26 mouse cellular contexts compared by ENCODE assay signal in genomic region chr2:150782801-150783200, GRCm38 (mm10). TPM values are rescaled to one million over a fixed set of nuclear protein-coding genes. Genes with fewer than 3 reads are reported as not detected.
A peak's percentile ranks its signal among the peaks of the same experiment; 100 is the strongest.
DNase-seq lines count a peak whose midpoint lies in the region; ATAC-seq and TF ChIP-seq lines count a peak whose summit lies in the region.
"Had no signal": no experiment of that assay in that cellular context is flagged by ENCODE, and none has a peak within 500 bp of the region (broad histone marks: within the 10 kb centered on the region; RNA-seq: fewer than 3 reads in every experiment).

No protein-coding gene starts in this region.

- peaks cover 3% of the 10 kb centered on the region; the same call in 1 of the 2 replicates for H3K79me2 ChIP-seq in MEL (ENCODE audit: control insufficient read depth, insufficient read depth, low read length, poor library complexity)

- H3K4me2 ChIP-seq in liver, embryonic 11.5 days = no peak overlapping the region
- H3K4me2 ChIP-seq in kidney, embryonic 16.5 days (replicated peaks; ENCODE audit: low read depth, low read length) = no peak overlapping the region
- H3K4me2 ChIP-seq: embryonic facial prominence, embryonic 15.5 days; hindbrain, embryonic 12.5 days had no signal

- peaks cover 3 to 13% of the 10 kb centered on the region in 2 experiments; a peak in 2 of 4 replicates for H3K4me1 ChIP-seq in MEL (ENCODE audit: control insufficient read depth in 1 of 2, insufficient read depth in 2 of 2, low read length in 2 of 2)
- peaks cover 16% of the 10 kb centered on the region for H3K4me1 ChIP-seq in liver, embryonic 11.5 days (replicated peaks; ENCODE audit: control insufficient read depth, insufficient read depth, low read length)
- peaks cover 25% of the 10 kb centered on the region for H3K4me1 ChIP-seq in kidney, embryonic 16.5 days (ENCODE audit: insufficient read depth, low read length)

- DNase-seq in MEL (ENCODE audit: low read depth, low spot score) (peak; percentile 78), ZHBTc4 (ENCODE audit: low read depth, low spot score) (peak; percentile 19)
- peak; percentile 14 for DNase-seq in induced T-regulatory cell, adult 2 months (ENCODE audit: low read depth)
- peak; percentile 21 for DNase-seq in splenic B cell, adult 2 months (ENCODE audit: low read depth, low spot score)
- DNase-seq in frontal cortex, postnatal 14 days (ENCODE audit: low spot score in 2 of 2) = no peak
- no peak for DNase-seq in liver, embryonic 11.5 days (ENCODE audit: low spot score)
- no peak for DNase-seq in cerebellum, adult 11 months
- DNase-seq: adrenal gland, adult 8-10 months; B cell, adult 2 months; cerebellum, adult 18-20 months; cerebellum, adult 9-11 months; cerebellum, postnatal 36 days; embryo, embryonic 11 days; gastrocnemius, postnatal 14 days; heart, adult 11 months; heart, postnatal 10 days; heart, postnatal 4 days; kidney, adult 11 months had no signal

- no peak for TF ChIP-seq POLR2A in MEL (IDR thresholded peaks at IDR 0.05; ENCODE audit: control insufficient read depth in 1 of 2, insufficient read depth in 1 of 2, low read depth in 1 of 2, low read length in 2 of 2, poor library complexity in 1 of 2)

- peaks cover 0 to 13% of the 10 kb centered on the region in 2 experiments; a peak in 2 of 4 replicates for H3K36me3 ChIP-seq in MEL (ENCODE audit: control insufficient read depth in 1 of 2, insufficient read depth in 2 of 2, low read length in 2 of 2)
- no peaks in the 10 kb centered on the region for H3K36me3 ChIP-seq in splenic B cell, adult 2 months (ENCODE audit: control insufficient read depth, insufficient read depth, low read length, poor library complexity, severe bottlenecking)
- no peaks in the 10 kb centered on the region for H3K36me3 ChIP-seq in liver, embryonic 11.5 days (ENCODE audit: control insufficient read depth, insufficient read depth, low read length)
- no peaks in the 10 kb centered on the region for H3K36me3 ChIP-seq in kidney, embryonic 16.5 days (ENCODE audit: insufficient read depth, low read length)
- H3K36me3 ChIP-seq: embryonic facial prominence, embryonic 15.5 days; forebrain, embryonic 10.5 days; hindbrain, embryonic 12.5 days had no signal

- ATAC-seq in liver, embryonic 11.5 days (replicated peaks; ENCODE audit: low FRiP score) = no peak
- ATAC-seq in kidney, embryonic 16.5 days (ENCODE audit: low FRiP score, low TSS enrichment) = no peak
- ATAC-seq: forebrain, embryonic 14.5 days; hindbrain, embryonic 16.5 days had no signal

- H3K9me3 ChIP-seq in MEL (replicated peaks; ENCODE audit: insufficient read depth, low read length) = no peaks in the 10 kb centered on the region
- H3K9me3 ChIP-seq in liver, embryonic 11.5 days (ENCODE audit: control insufficient read depth, low read length) = no peaks in the 10 kb centered on the region
- no peaks in the 10 kb centered on the region for H3K9me3 ChIP-seq in kidney, embryonic 16.5 days (ENCODE audit: low read length)
- H3K9me3 ChIP-seq: embryonic facial prominence, embryonic 15.5 days; forebrain, embryonic 10.5 days; hindbrain, embryonic 12.5 days had no signal

- no peak overlapping the region for H3K9ac ChIP-seq in MEL (ENCODE audit: control insufficient read depth, low read depth, low read length, poor library complexity, severe bottlenecking)
- H3K9ac ChIP-seq in liver, embryonic 11.5 days (ENCODE audit: low read depth, low read length) = no peak overlapping the region
- H3K9ac ChIP-seq in kidney, embryonic 16.5 days (replicated peaks; ENCODE audit: low read length) = no peak overlapping the region
- H3K9ac ChIP-seq: embryonic facial prominence, embryonic 15.5 days; hindbrain, embryonic 12.5 days had no signal

- no peak for TF ChIP-seq EP300 in MEL (IDR thresholded peaks at IDR 0.05; ENCODE audit: low read depth in 1 of 2, low read length in 2 of 2)

- no peak overlapping the region for H3K27ac ChIP-seq in MEL (ENCODE audit: control insufficient read depth, low read depth, low read length)
- no peak overlapping the region for H3K27ac ChIP-seq in liver, embryonic 11.5 days (ENCODE audit: low read depth, low read length)
- no peak overlapping the region for H3K27ac ChIP-seq in kidney, embryonic 16.5 days (ENCODE audit: low read length)
- H3K27ac ChIP-seq: embryonic facial prominence, embryonic 15.5 days; forebrain, embryonic 10.5 days; hindbrain, embryonic 12.5 days had no signal

- H3K27me3 ChIP-seq in MEL (ENCODE audit: control insufficient read depth in 1 of 2, insufficient read depth in 2 of 2, low read length in 2 of 2) = no peaks in the 10 kb centered on the region
- no peaks in the 10 kb centered on the region for H3K27me3 ChIP-seq in splenic B cell, adult 2 months (ENCODE audit: control insufficient read depth, insufficient read depth, low read length, poor library complexity, severe bottlenecking)
- H3K27me3 ChIP-seq in liver, embryonic 11.5 days (replicated peaks; ENCODE audit: control insufficient read depth, insufficient read depth, low read length) = no peaks in the 10 kb centered on the region; the same call in 1 of the 2 replicates
- no peaks in the 10 kb centered on the region for H3K27me3 ChIP-seq in kidney, embryonic 16.5 days (ENCODE audit: insufficient read depth, low read length)
- H3K27me3 ChIP-seq: CH12.LX; embryonic facial prominence, embryonic 15.5 days had no signal

- TF ChIP-seq RAD21 in MEL (IDR thresholded peaks at IDR 0.05; ENCODE audit: low read depth, low read length) = no peak

- 67% methylated on average over 2 of the region's 2 CpGs for WGBS in liver, embryonic 11.5 days
- 71% methylated on average over 2 of the region's 2 CpGs for WGBS in kidney, embryonic 16.5 days

- no peak for TF ChIP-seq CTCF in MEL (IDR thresholded peaks at IDR 0.05 in 2 of 3, conservative IDR thresholded peaks at IDR 0.05 in 1 of 3; ENCODE audit: control insufficient read depth in 1 of 3, insufficient read depth in 1 of 3, low read depth in 2 of 3, low read length in 3 of 3, poor library complexity in 1 of 3, severe bottlenecking in 1 of 3)

- H3K4me3 ChIP-seq in MEL (ENCODE audit: control insufficient read depth in 1 of 2, insufficient read depth in 1 of 2, low read depth in 2 of 2, low read length in 2 of 2) = no peak overlapping the region
- no peak overlapping the region for H3K4me3 ChIP-seq in liver, embryonic 11.5 days (ENCODE audit: low read depth, low read length)
- no peak overlapping the region for H3K4me3 ChIP-seq in kidney, embryonic 16.5 days (ENCODE audit: low read length)
- H3K4me3 ChIP-seq: embryonic facial prominence, embryonic 15.5 days; erythroblast, embryonic 14.5 days; forebrain, embryonic 10.5 days; hindbrain, embryonic 12.5 days had no signal

TF ChIP-seq in MEL, 35 proteins besides CTCF, POLR2A, EP300 and RAD21:
- TF ChIP-seq POLR2AphosphoS2 (IDR thresholded peaks at IDR 0.05; ENCODE audit: low read length) (no peak), ELF1 (IDR thresholded peaks at IDR 0.05; ENCODE audit: low read depth, low read length) (peak; percentile 15; the same call in 1 of the 2 replicates)

RNA-seq across cellular contexts. Expression of gene Pygb, which starts 3.7 kb away (rescaled TPM):
- total RNA-seq in MEL (2012; rRNA removed) = 19.0 and 21.0 TPM in 2 replicates
- polyA plus RNA-seq in MEL (2012; ENCODE audit: insufficient read depth in 1 of 2, insufficient read length in 2 of 2, low read depth in 1 of 2, low replicate concordance in 2 of 2, missing spikeins in 1 of 2) = 10 to 100 TPM in 1 of 2 experiments, not detected in 1; 26.5 TPM
- polyA plus RNA-seq in liver, embryonic 11.5 days (2014; fragmentation: Nextera tagmentation; extraction: Ambion mirVana) = 35.7 and 37.3 TPM in 2 replicates
- polyA plus RNA-seq in kidney, embryonic 16.5 days (2015; fragmentation: Nextera tagmentation; extraction: Ambion mirVana) = 94.4 and 95.6 TPM in 2 replicates

RNA-seq across cellular contexts. Expression of gene Entpd6, which starts 34.0 kb away (rescaled TPM):
- 34.3 and 48.2 TPM in 2 replicates for total RNA-seq in MEL (2012; rRNA removed)
- polyA plus RNA-seq in MEL (2012; ENCODE audit: insufficient read depth in 1 of 2, insufficient read length in 2 of 2, low read depth in 1 of 2, low replicate concordance in 2 of 2, missing spikeins in 1 of 2) = 10 to 100 TPM in 1 of 2 experiments, not detected in 1; 47.9 TPM
- 34.4 and 36.3 TPM in 2 replicates for polyA plus RNA-seq in liver, embryonic 11.5 days (2014; fragmentation: Nextera tagmentation; extraction: Ambion mirVana)
- polyA plus RNA-seq in kidney, embryonic 16.5 days (2015; fragmentation: Nextera tagmentation; extraction: Ambion mirVana) = 34.8 TPM in 2 replicates

Comparison
In these comparisons a context has a peak if more than half of its experiments do, and no peak if none do; other contexts are left out.
1. DNase-seq: peak in MEL (single experiment), ZHBTc4 (single experiment), induced T-regulatory cell, adult 2 months (single experiment) and splenic B cell, adult 2 months (single experiment); none in frontal cortex, postnatal 14 days (0 of 2), liver, embryonic 11.5 days (single experiment) and cerebellum, adult 11 months (single experiment).